Mouse (Mus musculus) telencephalon, adult 2 months (tissue): ENCODE data around the gene 6030458C11Rik.

ENCODE experiments used
- DNase-seq: peaks from one replicate; pipeline ENCODE4 v3.0.0-alpha.2; 2011; ENCODE audit warnings: low read depth, low spot score

Gene 6030458C11Rik

GRCm38 (mm10) chr15:12762258-12762913, 62.1 kb downstream of the 6030458C11Rik start:
- DNase-seq, result no peak

GRCm38 (mm10) chr15:12760747-12761146, 63.7 kb downstream of the 6030458C11Rik start:
- no peak for DNase-seq

- DNase-seq, result no peak
Observed at GRCm38 (mm10) chr15:12758461-12758860, 66.0 kb downstream of the 6030458C11Rik start.
